Mouse (Mus musculus): ENCODE data around the gene Kif3c. TPM values are rescaled to one million over a fixed set of nuclear protein-coding genes. Genes with fewer than 3 reads are reported as not detected.

Kif3c gene
- total RNA-seq, 2 experiments from 2014 or later, result 188 TPM

DNA sequence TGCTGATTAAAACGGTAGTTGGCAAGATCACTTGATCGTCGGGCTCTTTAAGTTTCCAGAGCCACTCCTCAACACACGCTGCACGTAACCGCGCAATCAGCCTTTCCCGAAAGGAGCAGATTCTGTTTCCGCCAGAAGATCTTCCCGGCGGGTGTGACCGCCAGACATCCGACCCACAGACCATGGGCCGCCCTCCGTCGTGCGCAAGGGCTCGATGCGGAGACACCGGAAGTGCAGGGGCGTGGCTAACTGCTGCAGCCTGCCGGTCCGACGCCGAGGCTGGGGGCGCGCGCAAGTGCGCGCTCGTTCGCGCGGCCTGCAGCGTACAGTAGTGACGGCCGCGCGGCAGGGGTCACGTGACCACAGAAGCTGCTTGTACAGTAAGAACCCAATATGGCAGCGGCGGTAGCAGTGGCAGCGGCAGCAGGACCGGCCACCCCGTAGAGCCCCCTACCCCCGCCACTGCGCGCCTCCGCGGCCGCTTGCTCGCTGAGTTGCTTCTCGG is 61.6 kb downstream of the Kif3c start, which contains the start of gene Asxl2:
Gene Asxl2, plus strand, starts transcription at position 328 of the 505 bp plus-strand sequence.
- Histone ChIP-seq H3K4me3 (peak within 1 kb of the TSS; percentile 99), H3K27ac (peak within 1 kb of the TSS; percentile 91)
- peak; percentile 98 to 100 for DNase-seq (ENCODE audit: extremely low spot score in 1 of 2, low spot score in 2 of 2)
- no peak for TF ChIP-seq CTCF (IDR thresholded peaks at IDR 0.05)
- intact Hi-C loops (cut with DNase I), result loop anchor here (2.0 to 5.0 kb wide), 5 partner anchors 62 to 806 kb away; partner anchors contain the start of genes Cenpo, Dtnb, Kif3c and Ptrhd1

DNA sequence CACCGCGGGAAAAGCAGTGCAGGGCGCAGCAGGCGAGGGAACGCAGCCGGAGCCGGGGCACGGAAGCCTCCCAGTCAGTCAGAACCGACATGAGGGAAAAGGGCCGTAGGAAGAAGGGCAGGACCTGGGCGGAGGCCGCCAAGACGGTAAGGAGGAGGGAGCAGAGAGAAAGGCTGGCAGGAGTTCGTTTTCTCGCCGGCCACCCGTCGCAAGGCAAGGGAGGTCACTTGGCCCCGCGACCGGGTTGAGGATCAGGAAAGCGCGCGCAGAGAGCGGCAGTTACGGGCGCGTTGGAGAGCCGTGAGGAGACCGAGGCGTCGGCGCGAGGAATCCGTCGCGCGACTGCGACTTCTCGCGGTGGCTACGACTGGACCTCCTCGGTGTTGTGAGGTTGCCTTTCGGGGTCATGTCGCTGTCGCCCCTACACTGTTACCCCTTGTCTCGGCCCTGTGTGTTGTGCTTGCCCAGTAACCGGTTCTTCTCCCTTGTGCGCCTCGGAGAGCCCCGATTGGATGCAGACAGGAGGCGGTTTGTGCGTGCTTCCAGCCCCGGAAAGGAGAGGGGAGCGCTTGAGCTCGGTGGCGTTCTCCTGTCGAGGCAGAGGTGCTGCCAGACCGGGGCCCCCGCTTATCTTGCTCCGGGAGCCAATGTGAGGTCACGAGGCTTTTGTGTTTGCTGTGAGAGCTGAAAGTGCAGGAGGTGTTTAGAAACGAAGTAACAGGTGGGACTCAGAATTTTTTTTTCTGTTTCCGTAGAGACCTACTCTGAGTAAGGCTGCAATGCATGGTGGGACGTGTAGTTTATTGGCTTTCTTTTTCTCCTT is 62.3 kb downstream of the Kif3c start:
- intact Hi-C loops (cut with DNase I), result loop anchor here (2.0 to 5.0 kb wide), 5 partner anchors 62 to 805 kb away; partner anchors contain the start of genes Cenpo, Dtnb, Kif3c and Ptrhd1
- peak overlapping the region; percentile 91 for H3K27ac ChIP-seq
- DNase-seq (ENCODE audit: extremely low spot score in 1 of 2, low spot score in 2 of 2), result peak; percentile 72 to 73
- peak overlapping the region; percentile 99 for H3K4me3 ChIP-seq
- no peak for TF ChIP-seq CTCF (IDR thresholded peaks at IDR 0.05)

DNA sequence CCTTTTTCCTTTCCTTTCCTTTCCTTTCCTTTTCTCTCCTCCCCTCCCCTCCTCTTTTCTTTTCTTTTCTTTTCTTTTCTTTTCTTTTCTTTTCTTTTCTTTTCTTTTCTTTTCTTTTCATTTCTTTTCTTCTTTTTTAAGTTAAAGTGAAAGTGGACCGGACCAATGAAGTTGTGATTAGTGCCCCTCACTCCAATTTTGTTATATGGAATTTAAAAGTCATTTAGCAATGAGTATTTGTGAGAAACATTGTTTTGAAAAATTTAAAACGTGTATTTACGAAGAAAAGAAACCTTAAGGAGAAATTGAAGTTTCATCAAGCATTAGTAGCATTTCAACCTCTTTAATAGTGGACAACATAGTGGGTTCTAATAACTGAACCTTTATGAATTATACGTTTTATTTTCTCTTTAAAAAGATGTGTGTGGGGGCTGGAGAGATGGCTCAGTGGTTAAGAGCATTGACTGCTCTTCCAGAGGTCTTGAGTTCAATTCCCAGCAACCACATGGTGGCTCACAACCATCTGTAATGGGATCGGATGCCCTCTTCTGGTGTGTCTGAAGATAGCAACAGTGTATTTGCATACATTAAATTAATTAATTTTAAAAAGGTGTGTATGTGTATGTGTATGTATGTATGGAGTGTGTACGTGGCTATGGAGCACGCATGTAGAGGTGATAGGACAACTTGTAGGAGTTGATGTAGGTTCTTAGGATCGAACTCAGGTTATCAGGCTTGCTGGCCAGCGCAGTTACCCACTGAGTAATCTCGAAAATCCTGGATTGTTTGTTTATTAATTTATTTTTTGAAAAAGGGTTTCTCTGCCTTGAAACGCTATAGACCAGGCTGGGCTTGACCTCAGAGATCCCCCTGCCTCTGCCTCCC is 63.2 kb downstream of the Kif3c start:
- Histone ChIP-seq H3K27ac (no peak overlapping the region), H3K4me3 (peak overlapping the region; percentile 99)
- peak; percentile 4; the same call in 1 of the 2 replicates for TF ChIP-seq CTCF (IDR thresholded peaks at IDR 0.05)
- intact Hi-C loops (cut with DNase I), result loop anchor here (2.0 to 5.0 kb wide), 5 partner anchors 63 to 804 kb away; partner anchors contain the start of genes Cenpo, Dtnb, Kif3c and Ptrhd1
- no peak for DNase-seq (ENCODE audit: extremely low spot score in 1 of 2, low spot score in 2 of 2)

DNA sequence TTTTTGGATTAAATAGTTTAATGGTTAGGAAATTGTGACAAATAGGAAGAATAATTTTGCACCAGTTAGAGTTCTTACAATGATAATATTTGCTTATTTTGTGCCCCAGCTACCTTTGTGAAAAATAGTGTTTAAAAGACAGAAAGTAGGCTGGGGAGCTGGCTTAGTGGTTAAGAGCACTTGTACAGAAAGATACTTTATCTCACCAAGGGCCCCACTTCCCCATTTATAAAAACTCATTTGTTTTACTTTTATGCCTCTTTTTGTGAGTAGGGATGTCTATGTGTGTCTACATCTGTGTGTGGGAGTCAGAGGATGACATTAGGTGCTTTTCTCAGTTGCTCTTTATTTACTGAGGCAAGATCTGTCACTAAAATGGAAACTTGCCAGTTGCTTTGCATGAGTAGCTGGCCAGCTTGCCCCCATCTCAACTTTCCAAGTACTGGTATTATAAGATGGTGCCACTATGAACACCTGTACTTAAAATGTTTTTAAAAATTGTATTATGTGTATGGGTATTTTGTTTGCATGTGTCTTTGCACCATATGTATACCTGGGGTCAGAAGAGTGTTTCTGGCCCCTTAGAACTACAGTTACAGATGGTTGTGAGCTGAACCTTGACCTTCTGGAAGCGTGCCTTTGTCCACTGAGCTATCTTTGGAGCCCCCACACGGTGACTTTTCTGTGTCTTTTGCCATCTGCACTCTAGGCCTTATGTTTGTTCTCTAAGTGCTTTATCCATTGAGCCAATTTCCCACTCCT is 64.9 kb downstream of the Kif3c start:
- Histone ChIP-seq H3K27ac (no peak overlapping the region), H3K4me3 (no peak overlapping the region)
- no peak for DNase-seq (ENCODE audit: extremely low spot score in 1 of 2, low spot score in 2 of 2)
- no peak for TF ChIP-seq CTCF (IDR thresholded peaks at IDR 0.05)
- intact Hi-C loops (cut with DNase I), result loop anchor here (5.0 kb wide), 2 partner anchors 118 to 802 kb away; partner anchors contain the start of genes Cenpo and Ptrhd1

DNA sequence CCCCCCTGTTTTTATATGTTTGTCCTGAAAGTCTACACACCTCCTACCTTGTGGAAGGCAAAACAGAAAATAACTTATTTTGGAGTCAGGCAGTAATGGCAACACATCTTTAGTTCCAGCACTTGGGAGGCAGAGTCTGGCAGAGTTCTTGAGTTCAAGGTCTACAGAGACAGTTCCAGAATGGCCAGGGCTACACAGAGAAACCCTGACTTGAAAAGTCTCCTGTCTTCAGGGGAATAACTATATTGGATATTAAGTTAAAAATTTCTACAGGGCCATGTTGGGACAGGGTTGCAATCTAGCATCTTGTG is 65.5 kb downstream of the Kif3c start:
- DNase-seq (ENCODE audit: extremely low spot score in 1 of 2, low spot score in 2 of 2), result no peak
- H3K27ac ChIP-seq, result no peak overlapping the region
- intact Hi-C loops (cut with DNase I), result no loop called here
- no peak overlapping the region for H3K4me3 ChIP-seq
- TF ChIP-seq CTCF (IDR thresholded peaks at IDR 0.05), result no peak

DNA sequence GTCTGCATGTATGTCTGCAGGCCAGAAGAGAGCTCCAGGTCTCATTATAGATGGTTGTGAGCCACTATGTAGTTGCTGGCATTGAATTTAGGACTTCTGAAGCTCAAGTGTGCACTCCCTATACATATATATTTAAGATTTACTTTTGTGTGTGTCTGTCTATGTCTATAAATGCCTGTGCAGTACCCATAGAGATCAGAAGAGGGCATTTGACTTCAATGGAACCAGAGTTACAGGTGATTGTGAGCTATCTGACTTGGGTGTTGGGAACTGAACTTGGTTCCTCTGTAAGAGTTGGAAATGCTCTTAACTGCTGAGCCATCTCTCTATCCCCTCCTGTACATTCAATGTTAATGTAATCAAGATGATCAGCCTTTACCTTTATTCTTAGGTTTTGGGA is 66.1 kb downstream of the Kif3c start:
- no peak for DNase-seq (ENCODE audit: extremely low spot score in 1 of 2, low spot score in 2 of 2)
- no peak overlapping the region for H3K4me3 ChIP-seq
- H3K27ac ChIP-seq, result no peak overlapping the region
- TF ChIP-seq CTCF (IDR thresholded peaks at IDR 0.05), result peak; percentile 18
- intact Hi-C loops (cut with DNase I), result no loop called here

DNA sequence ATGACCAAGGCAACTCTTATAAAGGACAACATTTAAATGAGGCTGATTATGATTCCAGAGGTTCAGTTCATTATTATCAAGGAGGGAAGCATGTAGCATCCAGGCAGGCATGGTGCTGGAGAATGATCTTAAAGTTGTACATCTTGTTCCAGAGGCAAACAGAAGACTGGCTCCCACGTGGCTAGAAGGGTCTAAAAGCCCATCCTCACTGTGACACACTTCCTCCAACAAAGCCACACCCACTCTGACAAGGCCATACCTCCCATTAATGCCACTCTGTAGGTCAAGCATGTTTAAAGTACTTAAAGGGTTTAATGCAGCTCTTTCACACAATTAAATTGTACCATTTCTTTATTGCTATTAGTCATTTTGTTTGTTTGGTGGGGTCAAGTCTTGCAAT is 68.8 kb downstream of the Kif3c start:
- H3K4me3 ChIP-seq, result no peak overlapping the region
- DNase-seq (ENCODE audit: extremely low spot score in 1 of 2, low spot score in 2 of 2), result no peak
- intact Hi-C loops (cut with DNase I), result no loop called here
- TF ChIP-seq CTCF (IDR thresholded peaks at IDR 0.05), result no peak
- no peak overlapping the region for H3K27ac ChIP-seq

DNA sequence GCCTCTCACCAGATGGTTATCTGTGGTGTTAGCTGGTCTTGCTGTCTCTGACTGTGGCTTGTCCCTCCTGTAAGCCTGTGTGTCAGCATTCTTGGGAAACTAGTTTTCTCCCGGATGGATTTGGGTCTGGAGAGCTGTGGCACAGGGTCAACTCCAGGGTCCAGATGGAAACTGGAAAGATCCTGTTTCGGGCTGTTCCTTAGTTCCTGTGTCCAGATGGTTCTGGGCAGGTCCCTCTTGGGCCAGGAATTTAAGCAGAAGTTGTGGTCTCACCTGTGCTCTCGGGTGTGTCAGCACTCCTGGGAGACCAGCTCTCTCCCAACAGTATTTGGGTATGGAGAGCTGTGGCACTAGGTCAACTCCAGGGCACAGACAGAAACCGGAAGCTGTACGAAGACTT is 71.5 kb downstream of the Kif3c start:
- intact Hi-C loops (cut with DNase I), result no loop called here
- no peak overlapping the region for H3K4me3 ChIP-seq
- no peak overlapping the region for H3K27ac ChIP-seq
- no peak for TF ChIP-seq CTCF (IDR thresholded peaks at IDR 0.05)
- no peak for DNase-seq (ENCODE audit: extremely low spot score in 1 of 2, low spot score in 2 of 2)

DNA sequence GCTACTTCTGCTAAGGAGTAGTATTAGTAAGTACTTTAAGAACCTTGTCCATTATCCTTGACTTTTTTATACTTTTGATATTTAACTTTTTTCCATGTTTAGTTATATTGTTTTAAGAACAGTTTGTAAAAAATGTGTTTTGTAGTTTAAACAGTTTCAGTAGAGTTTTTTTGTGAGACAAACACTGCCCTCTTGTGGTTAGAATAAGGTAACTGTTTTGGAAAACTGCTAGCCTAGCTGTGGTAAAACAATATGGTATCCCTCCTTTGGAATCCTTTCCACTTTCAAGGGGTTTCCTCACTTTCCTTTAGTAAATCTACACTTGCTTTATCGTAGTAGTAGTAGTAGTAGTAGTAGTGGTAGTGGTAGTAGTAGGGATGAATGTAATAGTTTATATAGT is 72.9 kb downstream of the Kif3c start:
- peak; percentile 59 for TF ChIP-seq CTCF (IDR thresholded peaks at IDR 0.05)
- intact Hi-C loops (cut with DNase I), result no loop called here
- H3K27ac ChIP-seq, result no peak overlapping the region
- no peak for DNase-seq (ENCODE audit: extremely low spot score in 1 of 2, low spot score in 2 of 2)
- no peak overlapping the region for H3K4me3 ChIP-seq

DNA sequence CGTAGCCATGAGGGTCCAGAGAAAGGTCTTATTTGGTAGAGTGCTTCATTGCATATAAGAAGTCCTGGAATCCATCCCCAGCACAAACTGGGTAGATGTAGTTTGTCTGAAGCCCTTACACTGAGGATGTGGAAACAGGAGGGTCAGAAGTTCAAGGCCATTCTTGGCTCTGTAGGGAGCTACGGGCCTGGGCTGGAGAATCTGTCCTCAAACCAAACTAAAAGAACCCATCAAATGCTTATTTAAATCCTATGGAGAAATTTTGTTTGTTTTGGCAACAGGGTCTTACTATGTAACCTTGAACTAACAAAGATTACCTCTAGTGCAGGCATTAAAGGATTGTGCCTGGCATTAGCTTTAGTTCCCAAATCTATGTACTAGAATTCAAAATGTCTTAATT is 76.0 kb downstream of the Kif3c start:
- intact Hi-C loops (cut with DNase I), result no loop called here
- no peak for TF ChIP-seq CTCF (IDR thresholded peaks at IDR 0.05)
- H3K27ac ChIP-seq, result no peak overlapping the region
- no peak for DNase-seq (ENCODE audit: extremely low spot score in 1 of 2, low spot score in 2 of 2)
- H3K4me3 ChIP-seq, result no peak overlapping the region

DNA sequence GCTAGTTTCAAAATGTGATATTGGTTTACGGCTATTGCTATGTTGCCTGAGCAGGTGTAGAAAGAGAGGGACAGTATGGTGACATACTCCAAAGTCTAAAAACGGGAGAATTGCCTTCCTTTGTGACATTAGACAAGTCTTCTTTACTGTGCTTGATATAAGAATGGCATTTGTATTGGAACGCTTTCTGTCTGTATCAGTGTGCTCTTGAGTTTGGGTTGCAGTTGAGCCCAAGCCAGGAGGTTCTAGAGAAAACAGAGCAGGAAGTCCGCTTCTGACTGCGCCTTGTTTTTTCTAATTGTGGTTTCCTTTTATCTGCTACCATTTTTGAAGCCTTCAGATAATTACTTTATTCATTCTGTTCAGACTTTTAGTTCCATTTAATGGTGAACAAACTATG is 76.4 kb downstream of the Kif3c start:
- intact Hi-C loops (cut with DNase I), result no loop called here
- Histone ChIP-seq H3K4me3 (no peak overlapping the region), H3K27ac (no peak overlapping the region)
- TF ChIP-seq CTCF (IDR thresholded peaks at IDR 0.05), result no peak
- no peak for DNase-seq (ENCODE audit: extremely low spot score in 1 of 2, low spot score in 2 of 2)

All from left cerebral cortex, adult 2 months (tissue).